Mouse (Mus musculus) midbrain, embryonic 11.5 days (tissue): ENCODE measurements around the gene 1700028P14Rik. TPM values are rescaled to one million over a fixed set of nuclear protein-coding genes. Genes with fewer than 3 reads are reported as not detected.
"Not testable (repeated sequence)": the region's sequence is repeated elsewhere in the genome, so short reads cannot be mapped to it uniquely, and the experiment has no call there.

Source experiments
- ATAC-seq: fragments of 200-750 bp; cut with Nextera tagmentation; 2 replicates; pipeline ENCODE4 v1.8.0; 2017; ENCODE audit warnings: moderate TSS enrichment, moderate library complexity; ENCODE audit not compliant: low FRiP score
- DNase-seq: peaks from one replicate; pipeline ENCODE4 v3.0.0; 2015; ENCODE audit warnings: low spot score; ENCODE audit errors: missing footprints
- H3K27ac ChIP-seq: fragments of 300-500 bp; sonication (generic); 2 replicates; pipeline ENCODE4 v1.5.1; 2014; ENCODE audit warnings: low read depth, low read length
- H3K27me3 ChIP-seq: fragments of 300-500 bp; sonication (generic); 2 replicates; pipeline ENCODE4 v1.6.1; 2014; ENCODE audit warnings: mild to moderate bottlenecking, low read length, moderate library complexity, mixed read lengths; ENCODE audit not compliant: control insufficient read depth, insufficient read depth
- H3K36me3 ChIP-seq: fragments of 300-500 bp; sonication (generic); 2 replicates; pipeline ENCODE4 v1.6.1; 2014; ENCODE audit warnings: mild to moderate bottlenecking, low read length, moderate library complexity, mixed read lengths; ENCODE audit not compliant: control insufficient read depth, insufficient read depth
- H3K4me1 ChIP-seq: fragments of 300-500 bp; sonication (generic); 2 replicates; pipeline ENCODE4 v1.6.1; 2014; ENCODE audit warnings: low read length; ENCODE audit not compliant: control insufficient read depth, insufficient read depth
- H3K4me2 ChIP-seq: fragments of 300-500 bp; sonication (generic); 2 replicates; pipeline ENCODE4 v1.6.1; 2014; ENCODE audit warnings: mild to moderate bottlenecking, moderate library complexity
- H3K4me3 ChIP-seq: fragments of 300-500 bp; sonication (generic); 2 replicates; pipeline ENCODE4 v1.5.1; 2014; ENCODE audit warnings: low read depth, low read length
- H3K9ac ChIP-seq: fragments of 300-500 bp; sonication (generic); 2 replicates; pipeline ENCODE4 v1.6.1; 2014; ENCODE audit warnings: low read length
- H3K9me3 ChIP-seq: fragments of 300-500 bp; sonication (generic); 2 replicates; pipeline ENCODE4 v1.6.1; 2016; ENCODE audit warnings: low read length; ENCODE audit not compliant: control insufficient read depth
- WGBS: fragments of 180-500 bp; shearing (Covaris S2); extraction: QIAGEN DNeasy Blood & Tissue Kit; methylation state at CpG from one replicate; pipeline ENCODE4 v1.1.7; 2014; 5-methylcytosine and 5-hydroxymethylcytosine counted together
- polyA plus RNA-seq: library from polyadenylated mRNA; unstranded; fragments of >200 nt; fragmentation: Nextera tagmentation; extraction: Ambion mirVana; gene quantifications from 2 replicates; pipeline ENCODE4 v1.2.1, GENCODE M21; 2014

The 1700028P14Rik gene
- not detected in 2 replicates for polyA plus RNA-seq

- Histone ChIP-seq H3K4me3 (no peak within 1 kb of the TSS), H3K36me3 (no peaks in the 10 kb centered on the region), H3K9me3 (no peaks in the 10 kb centered on the region), H3K4me2 (peak within 1 kb of the TSS; percentile 32), H3K27me3 (no peaks in the 10 kb centered on the region), H3K9ac (no peak within 1 kb of the TSS), H3K4me1 (no peaks in the 10 kb centered on the region), H3K27ac (no peak within 1 kb of the TSS)
- DNase-seq (peak; percentile 94), ATAC-seq (peak; percentile 95)
- WGBS: 6% methylated on average over 13 of the region's 13 CpGs
These were observed at the start of gene 1700028P14Rik for GRCm38 (mm10) chr19:23652644-23653043. Gene 1700028P14Rik (minus strand): TSS chr19:23652812.

- Histone ChIP-seq H3K27me3 (no peaks in the 10 kb centered on the region), H3K4me3 (no peak overlapping the region), H3K27ac (no peak overlapping the region), H3K9me3 (no peaks in the 10 kb centered on the region), H3K9ac (no peak overlapping the region), H3K4me2 (no peak overlapping the region), H3K36me3 (peaks cover 15% of the 10 kb centered on the region; the same call in 1 of the 2 replicates), H3K4me1 (no peaks in the 10 kb centered on the region)
- DNase-seq (peak; percentile 70), ATAC-seq (no peak)
- WGBS: 86% methylated on average over 4 of the region's 4 CpGs
These were observed 46.5 kb upstream of the 1700028P14Rik start for GRCm38 (mm10) chr19:23699131-23699530.

GRCm38 (mm10) chr19:23698366-23698765, 45.8 kb upstream of the 1700028P14Rik start:
- Histone ChIP-seq H3K36me3 (peaks cover 14% of the 10 kb centered on the region; the same call in 1 of the 2 replicates), H3K4me3 (no peak overlapping the region), H3K9me3 (no peaks in the 10 kb centered on the region), H3K9ac (no peak overlapping the region), H3K4me2 (no peak overlapping the region), H3K27me3 (no peaks in the 10 kb centered on the region), H3K4me1 (no peaks in the 10 kb centered on the region), H3K27ac (no peak overlapping the region)
- ATAC-seq (no peak), DNase-seq (peak; percentile 49)
- 91% methylated on average over 7 of the region's 7 CpGs for WGBS

GRCm38 (mm10) chr19:23697861-23698260, 45.2 kb upstream of the 1700028P14Rik start:
- no peaks in the 10 kb centered on the region for H3K27me3 ChIP-seq
- ATAC-seq (no peak), DNase-seq (peak; percentile 67)
- H3K4me1 ChIP-seq: no peaks in the 10 kb centered on the region
- H3K9me3 ChIP-seq: no peaks in the 10 kb centered on the region
- 85% methylated on average over 8 of the region's 8 CpGs for WGBS
- no peak overlapping the region for H3K4me2 ChIP-seq
- H3K36me3 ChIP-seq: peaks cover 12% of the 10 kb centered on the region; the same call in 1 of the 2 replicates
- H3K9ac ChIP-seq: no peak overlapping the region
- H3K27ac ChIP-seq: no peak overlapping the region
- no peak overlapping the region for H3K4me3 ChIP-seq

GRCm38 (mm10) chr19:23694344-23694743, 41.7 kb upstream of the 1700028P14Rik start:
- WGBS: 78% methylated on average over 4 of the region's 4 CpGs
- Histone ChIP-seq H3K9ac (no peak overlapping the region), H3K4me1 (peaks cover 3% of the 10 kb centered on the region; the same call in 1 of the 2 replicates), H3K36me3 (peaks cover 12% of the 10 kb centered on the region; the same call in 1 of the 2 replicates), H3K4me3 (no peak overlapping the region), H3K9me3 (no peaks in the 10 kb centered on the region), H3K27me3 (no peaks in the 10 kb centered on the region), H3K4me2 (no peak overlapping the region), H3K27ac (no peak overlapping the region)
- DNase-seq (peak; percentile 69), ATAC-seq (no peak)

GRCm38 (mm10) chr19:23688421-23688946, 35.9 kb upstream of the 1700028P14Rik start:
- ATAC-seq: peak; percentile 38; the same call in 1 of the 2 replicates
- peaks cover 8% of the 10 kb centered on the region; the same call in 1 of the 2 replicates for H3K4me1 ChIP-seq
- H3K4me2 ChIP-seq: peak overlapping the region; percentile 59
- peak overlapping the region; percentile 12; the same call in 1 of the 2 replicates for H3K9ac ChIP-seq
- DNase-seq: peak; percentile 93
- H3K27ac ChIP-seq: no peak overlapping the region
- H3K36me3 ChIP-seq: no peaks in the 10 kb centered on the region
- no peaks in the 10 kb centered on the region for H3K27me3 ChIP-seq
- WGBS: 11% methylated on average over 4 of the region's 4 CpGs
- peak overlapping the region; percentile 26 for H3K4me3 ChIP-seq
- H3K9me3 ChIP-seq: no peaks in the 10 kb centered on the region

- DNase-seq (peak; percentile 100), ATAC-seq (peak; percentile 94)
- Histone ChIP-seq H3K36me3 (no peaks in the 10 kb centered on the region), H3K4me2 (peak within 1 kb of the TSS; percentile 59), H3K27ac (peak within 1 kb of the TSS; percentile 90), H3K27me3 (no peaks in the 10 kb centered on the region), H3K4me3 (peak within 1 kb of the TSS; percentile 77), H3K9ac (peak within 1 kb of the TSS; percentile 94), H3K9me3 (no peaks in the 10 kb centered on the region), H3K4me1 (peaks cover 8% of the 10 kb centered on the region; the same call in 1 of the 2 replicates)
- under 1% methylated on average over 93 of the region's 93 CpGs for WGBS
These were observed 34.8 kb upstream of the 1700028P14Rik start, which contains the start of gene Ptar1 for GRCm38 (mm10) chr19:23687296-23688021. Gene Ptar1 (plus strand): TSS chr19:23687429.

- H3K9me3 ChIP-seq: no peaks in the 10 kb centered on the region
- peaks cover 8% of the 10 kb centered on the region; the same call in 1 of the 2 replicates for H3K4me1 ChIP-seq
- peak overlapping the region; percentile 45 for H3K4me2 ChIP-seq
- DNase-seq (no peak), ATAC-seq (no peak)
- no peaks in the 10 kb centered on the region for H3K36me3 ChIP-seq
- peak overlapping the region; percentile 90 for H3K27ac ChIP-seq
- no peaks in the 10 kb centered on the region for H3K27me3 ChIP-seq
- peak overlapping the region; percentile 77 for H3K4me3 ChIP-seq
- WGBS: 2% methylated on average over 14 of the region's 14 CpGs
- H3K9ac ChIP-seq: peak overlapping the region; percentile 94
These were observed 34.3 kb upstream of the 1700028P14Rik start for GRCm38 (mm10) chr19:23686962-23687295.

GRCm38 (mm10) chr19:23675656-23676055, 23.0 kb upstream of the 1700028P14Rik start:
- not testable (repeated sequence) for H3K27me3 ChIP-seq, H3K4me3 ChIP-seq, H3K4me1 ChIP-seq, DNase-seq, ATAC-seq, H3K4me2 ChIP-seq, H3K9ac ChIP-seq, H3K27ac ChIP-seq, H3K36me3 ChIP-seq, H3K9me3 ChIP-seq
- 91% methylated on average over 8 of the region's 8 CpGs for WGBS
